Comparison of ENCODE assay signal across 8 mouse cellular contexts in the genomic region with DNA sequence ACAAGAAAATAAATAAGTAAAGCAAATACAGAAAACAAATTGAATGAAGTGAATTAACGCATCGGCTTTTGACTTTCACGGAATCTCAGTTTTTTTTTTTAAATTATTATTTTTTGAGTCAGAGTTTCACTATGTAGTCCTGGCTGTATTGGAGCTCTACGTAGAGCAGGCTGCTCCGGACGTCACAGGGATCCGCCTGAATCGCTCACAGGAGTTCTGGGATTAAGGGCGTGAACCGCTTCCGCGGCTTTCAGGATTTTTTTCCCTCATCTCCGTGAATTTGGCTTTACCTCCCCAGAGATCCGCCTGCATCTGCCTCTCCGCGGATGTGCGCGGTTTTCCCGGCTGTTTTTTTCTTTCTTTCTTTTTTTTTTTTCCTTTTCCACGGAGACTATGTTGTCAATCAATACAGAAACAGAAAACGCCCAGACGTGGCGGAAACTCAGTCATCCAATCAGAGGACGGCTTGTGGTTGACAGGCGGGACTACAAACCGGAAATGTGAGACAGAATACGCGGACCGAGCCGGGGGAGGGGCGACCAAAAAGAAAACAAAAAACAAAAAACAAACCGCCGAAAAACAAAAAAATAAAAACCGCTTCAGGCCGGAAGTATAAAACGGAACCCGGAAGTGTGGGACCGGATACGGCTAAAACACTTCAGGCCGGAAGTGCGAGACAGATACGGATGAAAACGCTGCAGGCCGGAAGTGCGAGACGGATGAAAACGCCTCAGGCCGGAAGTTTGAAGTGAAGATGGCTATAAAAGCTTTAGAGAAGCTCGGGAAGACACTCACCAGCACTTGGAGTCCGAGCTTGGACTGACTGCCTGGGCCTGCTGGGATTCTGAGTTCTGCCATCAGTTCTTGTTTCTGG. TPM values are rescaled to one million over a fixed set of nuclear protein-coding genes. Genes with fewer than 3 reads are reported as not detected.
DNase-seq lines count a peak whose midpoint lies in the region; ATAC-seq lines count a peak whose summit lies in the region.

A gene (plus strand): TSS at position 208 of the 874 bp plus-strand sequence.

- under 1% methylated on average over 50 of the region's 50 CpGs for WGBS in heart, embryonic 10.5 days
- under 1% methylated on average over 50 of the region's 50 CpGs for WGBS in kidney, embryonic 15.5 days

- peak within 1 kb of the TSS; percentile 63 for H3K4me2 ChIP-seq in kidney, embryonic 15.5 days

- DNase-seq in A20 (ENCODE audit: low read depth, low spot score): peak; percentile 95
- peak; percentile 97 for DNase-seq in brain, adult 2 months (ENCODE audit: low read depth, low spot score)
- peak; percentile 95 for DNase-seq in heart, embryonic 10.5 days (ENCODE audit: low spot score)
- DNase-seq in liver: peak; percentile 86
- DNase-seq in spleen, postnatal 4 days (ENCODE audit: low spot score in 2 of 2): peak; percentile 82 to 89

- peak; percentile 100 for ATAC-seq in erythroblast, adult 5-6 weeks (replicated peaks; ENCODE audit: low FRiP score, poor library complexity, severe bottlenecking)
- peak; percentile 94 for ATAC-seq in kidney, embryonic 15.5 days (replicated peaks; ENCODE audit: low FRiP score)
- peak; percentile 83 for ATAC-seq in monocyte, adult 5-6 weeks (replicated peaks; ENCODE audit: insufficient number of reproducible peaks, low FRiP score, low TSS enrichment, poor library complexity, severe bottlenecking)

- H3K27me3 ChIP-seq in heart, embryonic 10.5 days (ENCODE audit: insufficient read depth, poor library complexity, severe bottlenecking): no peaks in the 10 kb centered on the region
- 0 out of 2 replicates have a peak, but pooled peaks cover 3% of the 10 kb centered on the region for H3K27me3 ChIP-seq in kidney, embryonic 15.5 days

- peak within 1 kb of the TSS; percentile 53 for H3K9ac ChIP-seq in kidney, embryonic 15.5 days

- peak within 1 kb of the TSS; percentile 68 for H3K4me3 ChIP-seq in heart, embryonic 10.5 days
- peak within 1 kb of the TSS; percentile 73 for H3K4me3 ChIP-seq in kidney, embryonic 15.5 days (replicated peaks)

- H3K4me1 ChIP-seq in heart, embryonic 10.5 days: 0 out of 2 replicates have a peak, but pooled peaks cover 3% of the 10 kb centered on the region
- peaks cover 7% of the 10 kb centered on the region for H3K4me1 ChIP-seq in kidney, embryonic 15.5 days

- peaks cover 35% of the 10 kb centered on the region for H3K36me3 ChIP-seq in heart, embryonic 10.5 days
- H3K36me3 ChIP-seq in kidney, embryonic 15.5 days: peaks cover 35% of the 10 kb centered on the region

- H3K27ac ChIP-seq in heart, embryonic 10.5 days: peak within 1 kb of the TSS; percentile 91
- peak within 1 kb of the TSS; percentile 90 for H3K27ac ChIP-seq in kidney, embryonic 15.5 days

- no peaks in the 10 kb centered on the region for H3K9me3 ChIP-seq in heart, embryonic 10.5 days
- H3K9me3 ChIP-seq in kidney, embryonic 15.5 days (replicated peaks): no peaks in the 10 kb centered on the region; the same call in 1 of the 2 replicates

RNA-seq across cellular contexts. Expression of the gene that starts here (rescaled TPM):
- total RNA-seq in erythroblast, adult 5-6 weeks (2015; ENCODE audit: low replicate concordance): 2.5 and 4.4 TPM in 2 replicates
- total RNA-seq in erythroblast, adult 5-6 weeks (2017; ENCODE audit: low replicate concordance): 4.3 and 4.9 TPM in 2 replicates
- 14.8 and 16.8 TPM in 2 replicates for polyA plus RNA-seq in heart, embryonic 10.5 days (2016; fragmentation: Nextera tagmentation; extraction: Ambion mirVana)
- 19.1 and 20.0 TPM in 2 replicates for polyA plus RNA-seq in kidney, embryonic 15.5 days (2015; fragmentation: Nextera tagmentation; extraction: Ambion mirVana)
- total RNA-seq in monocyte, adult 5-6 weeks (2017): 28.4 to 41.2 TPM (median 40.7 TPM) in 3 replicates

Comparison
In these comparisons a context has a peak if more than half of its experiments do, and no peak if none do; other contexts are left out.
1. Peak in every context shown above with its lines: DNase-seq, ATAC-seq, H3K4me3 ChIP-seq and H3K27ac ChIP-seq.